8 mouse cellular contexts compared by ENCODE assay signal in genomic region chr1:36472106-36472440, GRCm38 (mm10). TPM values are rescaled to one million over a fixed set of nuclear protein-coding genes. Genes with fewer than 3 reads are reported as not detected.
A peak's percentile ranks its signal among the peaks of the same experiment; 100 is the strongest.
DNase-seq lines count a peak whose midpoint lies in the region; ATAC-seq and TF ChIP-seq lines count a peak whose summit lies in the region.

No protein-coding gene starts in this region.

- H3K4me1 ChIP-seq in heart, postnatal 0 days (ENCODE audit: control insufficient read depth, insufficient read depth): peaks cover 39% of the 10 kb centered on the region
- peaks cover 2 to 4% of the 10 kb centered on the region in 2 experiments; a peak in 1 of 4 replicates for H3K4me1 ChIP-seq in ES-E14 (ENCODE audit: control insufficient read depth in 2 of 2, insufficient read depth in 2 of 2, low read length in 2 of 2, poor library complexity in 1 of 2)
- peaks cover 41% of the 10 kb centered on the region for H3K4me1 ChIP-seq in liver, embryonic 11.5 days (replicated peaks; ENCODE audit: control insufficient read depth, insufficient read depth, low read length)
- H3K4me1 ChIP-seq in stomach, postnatal 0 days (replicated peaks; ENCODE audit: control insufficient read depth, insufficient read depth): peaks cover 22% of the 10 kb centered on the region

- H3K9ac ChIP-seq in heart, postnatal 0 days (replicated peaks; ENCODE audit: low read depth, low read length): peak overlapping the region; percentile 73
- H3K9ac ChIP-seq in ES-E14 (ENCODE audit: insufficient read depth, low read depth, low read length, poor library complexity, severe bottlenecking): peak overlapping the region; percentile 77
- H3K9ac ChIP-seq in liver, embryonic 11.5 days (ENCODE audit: low read depth, low read length): peak overlapping the region; percentile 74
- H3K9ac ChIP-seq in stomach, postnatal 0 days (ENCODE audit: low read length): peak overlapping the region; percentile 79

- no peaks in the 10 kb centered on the region for H3K27me3 ChIP-seq in heart, postnatal 0 days (ENCODE audit: control insufficient read depth, insufficient read depth, low read length)
- 0 out of 2 replicates have a peak, but pooled peaks cover 5% of the 10 kb centered on the region for H3K27me3 ChIP-seq in liver, embryonic 11.5 days (replicated peaks; ENCODE audit: control insufficient read depth, insufficient read depth, low read length)
- no peaks in the 10 kb centered on the region for H3K27me3 ChIP-seq in stomach, postnatal 0 days (ENCODE audit: control insufficient read depth, insufficient read depth, low read length)

- no peak for TF ChIP-seq CTCF in heart, postnatal 0 days (IDR thresholded peaks at IDR 0.05; ENCODE audit: low read depth)
- no peak for TF ChIP-seq CTCF in stomach, postnatal 0 days (IDR thresholded peaks at IDR 0.05; ENCODE audit: low read depth)

- H3K27ac ChIP-seq in heart, postnatal 0 days (ENCODE audit: low read depth): no peak overlapping the region
- no peak overlapping the region for H3K27ac ChIP-seq in ES-E14 (ENCODE audit: insufficient read depth, low read depth, low read length, poor library complexity, severe bottlenecking)
- no peak overlapping the region for H3K27ac ChIP-seq in liver, embryonic 11.5 days (ENCODE audit: low read depth, low read length)
- peak overlapping the region; percentile 91 for H3K27ac ChIP-seq in stomach, postnatal 0 days (replicated peaks)

- H3K36me3 ChIP-seq in heart, postnatal 0 days (replicated peaks; ENCODE audit: control insufficient read depth, insufficient read depth, low read length): no peaks in the 10 kb centered on the region
- no peaks in the 10 kb centered on the region for H3K36me3 ChIP-seq in ES-E14 (ENCODE audit: control insufficient read depth, insufficient read depth, low read length, poor library complexity, severe bottlenecking)
- no peaks in the 10 kb centered on the region for H3K36me3 ChIP-seq in liver, embryonic 11.5 days (ENCODE audit: control insufficient read depth, insufficient read depth, low read length)
- H3K36me3 ChIP-seq in stomach, postnatal 0 days (ENCODE audit: control insufficient read depth, insufficient read depth, low read length): no peaks in the 10 kb centered on the region

- in situ Hi-C loops in ES-E14 (cut with MboI; ENCODE audit: low sequenced_read_pairs in 2 of 2, unreplicated experiment in 2 of 2): no loop called here

- no peak for ATAC-seq in heart, postnatal 0 days (ENCODE audit: insufficient read depth, low read depth)
- 0 out of 2 replicates have a peak, but pooled peaks have one; percentile 12 for ATAC-seq in erythroid progenitor cell, adult 5-6 weeks (replicated peaks; ENCODE audit: low FRiP score, poor library complexity, severe bottlenecking)
- peak; percentile 14 for ATAC-seq in liver, embryonic 11.5 days (replicated peaks; ENCODE audit: low FRiP score)
- no peak for ATAC-seq in stomach, postnatal 0 days (ENCODE audit: low FRiP score, low TSS enrichment)
- no peak for ATAC-seq in frontal cortex, adult (ENCODE audit: low TSS enrichment)

- H3K4me3 ChIP-seq in heart, postnatal 0 days (ENCODE audit: low read depth, low read length): peak overlapping the region; percentile 71
- H3K4me3 ChIP-seq in ES-E14 (ENCODE audit: insufficient read depth in 1 of 2, low read depth in 1 of 2, low read length in 2 of 2, poor library complexity in 1 of 2, severe bottlenecking in 1 of 2): peak overlapping the region; percentile 90
- peak overlapping the region; percentile 69 for H3K4me3 ChIP-seq in liver, embryonic 11.5 days (ENCODE audit: low read depth, low read length)
- peak overlapping the region; percentile 64 for H3K4me3 ChIP-seq in stomach, postnatal 0 days (ENCODE audit: low read depth, low read length)

- H3K9me3 ChIP-seq in heart, postnatal 0 days (replicated peaks; ENCODE audit: control insufficient read depth, low read length): no peaks in the 10 kb centered on the region
- no peaks in the 10 kb centered on the region for H3K9me3 ChIP-seq in ES-E14 (ENCODE audit: control insufficient read depth, insufficient read depth, low read depth, low read length)
- H3K9me3 ChIP-seq in liver, embryonic 11.5 days (ENCODE audit: control insufficient read depth, low read length): no peaks in the 10 kb centered on the region
- no peaks in the 10 kb centered on the region for H3K9me3 ChIP-seq in stomach, postnatal 0 days (ENCODE audit: control insufficient read depth, low read length)

- no peak for TF ChIP-seq EP300 in heart, postnatal 0 days (IDR thresholded peaks at IDR 0.05; ENCODE audit: low read depth)
- no peak for TF ChIP-seq EP300 in stomach, postnatal 0 days (optimal IDR thresholded peaks at IDR 0.05)

- H3K4me2 ChIP-seq in heart, postnatal 0 days (ENCODE audit: low read depth, low read length): peak overlapping the region; percentile 89
- peak overlapping the region; percentile 97 for H3K4me2 ChIP-seq in liver, embryonic 11.5 days
- peak overlapping the region; percentile 86 for H3K4me2 ChIP-seq in stomach, postnatal 0 days (replicated peaks; ENCODE audit: low read depth)

- no peak for DNase-seq in heart, postnatal 0 days (ENCODE audit: low spot score)
- DNase-seq in heart, postnatal 4 days: no peak
- no peak for DNase-seq in ES-E14 (ENCODE audit: low read depth, low spot score)
- DNase-seq in liver, embryonic 11.5 days (ENCODE audit: low spot score): no peak
- DNase-seq in stomach, postnatal 0 days (ENCODE audit: low spot score): no peak
- no peak for DNase-seq in embryo, embryonic 10.5 days (ENCODE audit: low spot score)

- WGBS in heart, postnatal 0 days: 16% methylated on average over 18 of the region's 18 CpGs
- 15% methylated on average over 18 of the region's 18 CpGs for WGBS in liver, embryonic 11.5 days
- 15% methylated on average over 18 of the region's 18 CpGs for WGBS in stomach, postnatal 0 days

TF ChIP-seq in ES-E14, 5 proteins besides CTCF, POLR2A, EP300 and RAD21:
- no peak for TF ChIP-seq HCFC1 (IDR thresholded peaks at IDR 0.05; ENCODE audit: borderline replicate concordance, insufficient read depth, low read length)
- TF ChIP-seq CHD2 (IDR thresholded peaks at IDR 0.05; ENCODE audit: low read depth, low read length): no peak

RNA-seq across cellular contexts. Expression of gene Cnnm4, which starts 0.7 kb away (rescaled TPM):
- total RNA-seq in heart, postnatal 0 days (2014; rRNA removed; ENCODE audit: low replicate concordance): 5.2 and 7.4 TPM in 2 replicates
- polyA plus RNA-seq in heart, postnatal 0 days (2015; fragmentation: Nextera tagmentation; extraction: Ambion mirVana): 3.6 and 4.2 TPM in 2 replicates
- total RNA-seq in heart, postnatal 4 days (2021): 1 to 10 TPM; 4.4 to 4.8 TPM
- 10.7 and 17.9 TPM in 2 replicates for total RNA-seq in ES-E14 (2012; rRNA removed)
- total RNA-seq in erythroid progenitor cell, adult 5-6 weeks (2015; ENCODE audit: low replicate concordance): 2.9 and 3.6 TPM in 2 replicates
- 1.4 and 3.3 TPM in 2 replicates for total RNA-seq in erythroid progenitor cell, adult 5-6 weeks (2017; ENCODE audit: low replicate concordance)
- 5.9 and 6.4 TPM in 2 replicates for polyA plus RNA-seq in liver, embryonic 11.5 days (2014; fragmentation: Nextera tagmentation; extraction: Ambion mirVana)
- polyA plus RNA-seq in stomach, postnatal 0 days (2015; fragmentation: Nextera tagmentation; extraction: Ambion mirVana): 18.2 and 19.1 TPM in 2 replicates

RNA-seq across cellular contexts. Expression of gene Lman2l, which starts 27.0 kb away (rescaled TPM):
- total RNA-seq in heart, postnatal 0 days (2014; rRNA removed; ENCODE audit: low replicate concordance): 6.4 and 8.2 TPM in 2 replicates
- polyA plus RNA-seq in heart, postnatal 0 days (2015; fragmentation: Nextera tagmentation; extraction: Ambion mirVana): 22.3 and 25.4 TPM in 2 replicates
- 10 to 100 TPM; 16.0 to 20.6 TPM for total RNA-seq in heart, postnatal 4 days (2021)
- 10.9 and 13.0 TPM in 2 replicates for total RNA-seq in ES-E14 (2012; rRNA removed)
- total RNA-seq in erythroid progenitor cell, adult 5-6 weeks (2015; ENCODE audit: low replicate concordance): 7.2 and 13.4 TPM in 2 replicates
- total RNA-seq in erythroid progenitor cell, adult 5-6 weeks (2017; ENCODE audit: low replicate concordance): 1.7 and 4.1 TPM in 2 replicates
- polyA plus RNA-seq in liver, embryonic 11.5 days (2014; fragmentation: Nextera tagmentation; extraction: Ambion mirVana): 18.1 and 18.7 TPM in 2 replicates
- polyA plus RNA-seq in stomach, postnatal 0 days (2015; fragmentation: Nextera tagmentation; extraction: Ambion mirVana): 15.7 and 16.5 TPM in 2 replicates

RNA-seq across cellular contexts. Expression of gene Cnnm3, which starts 39.6 kb away (rescaled TPM):
- 10.2 and 21.4 TPM in 2 replicates for total RNA-seq in heart, postnatal 0 days (2014; rRNA removed; ENCODE audit: low replicate concordance)
- polyA plus RNA-seq in heart, postnatal 0 days (2015; fragmentation: Nextera tagmentation; extraction: Ambion mirVana): 2.0 and 2.2 TPM in 2 replicates
- 10 to 100 TPM; 14.9 to 15.7 TPM for total RNA-seq in heart, postnatal 4 days (2021)
- total RNA-seq in ES-E14 (2012; rRNA removed): 28.6 and 50.7 TPM in 2 replicates
- total RNA-seq in erythroid progenitor cell, adult 5-6 weeks (2015; ENCODE audit: low replicate concordance): 2.5 and 10.5 TPM in 2 replicates
- 3.9 and 9.4 TPM in 2 replicates for total RNA-seq in erythroid progenitor cell, adult 5-6 weeks (2017; ENCODE audit: low replicate concordance)
- 3.3 and 3.8 TPM in 2 replicates for polyA plus RNA-seq in liver, embryonic 11.5 days (2014; fragmentation: Nextera tagmentation; extraction: Ambion mirVana)
- 1.6 and 2.0 TPM in 2 replicates for polyA plus RNA-seq in stomach, postnatal 0 days (2015; fragmentation: Nextera tagmentation; extraction: Ambion mirVana)

Comparison
In these comparisons a context has a peak if more than half of its experiments do, and no peak if none do; other contexts are left out.
1. ATAC-seq: peak in erythroid progenitor cell, adult 5-6 weeks (single experiment) and liver, embryonic 11.5 days (single experiment); none in heart, postnatal 0 days (single experiment), stomach, postnatal 0 days (single experiment) and frontal cortex, adult (single experiment).
2. Peak in every context shown above with its lines, with median percentiles within 50 percentile points of each other: H3K4me2 ChIP-seq, H3K4me3 ChIP-seq and H3K9ac ChIP-seq.